Mouse (Mus musculus): ENCODE results near the gene L3mbtl4. TPM values are rescaled to one million over a fixed set of nuclear protein-coding genes. Genes with fewer than 3 reads are reported as not detected.

Gene L3mbtl4
- polyA plus RNA-seq (2015; fragmentation: Nextera tagmentation; extraction: Ambion mirVana) = 0.46 and 1.3 TPM in 2 replicates

DNA sequence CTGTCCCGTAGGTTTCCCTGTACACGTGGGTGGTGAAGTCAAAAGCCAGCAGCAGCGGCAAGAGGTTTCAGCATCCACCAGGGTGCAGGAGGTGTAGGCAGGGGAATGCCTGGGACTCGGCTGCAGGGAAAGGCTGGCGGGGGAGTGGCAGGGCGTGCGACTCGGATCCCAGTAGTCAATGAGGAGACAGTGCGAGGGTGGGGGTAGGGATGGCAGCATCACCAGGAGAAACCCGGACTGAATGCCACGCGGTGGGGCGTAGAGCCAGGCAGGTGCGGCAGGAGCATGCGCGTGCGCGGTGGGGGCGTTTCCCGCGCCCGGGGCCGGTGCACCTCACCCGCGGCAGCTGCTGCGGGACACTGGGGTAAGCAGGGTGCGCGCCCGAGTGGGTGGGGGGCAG is at the start of gene L3mbtl4:
Gene L3mbtl4 (plus strand): TSS at position 271 of the 400 bp plus-strand sequence.
- Histone ChIP-seq H3K9me3 (replicated peaks) (no peaks in the 10 kb centered on the region), H3K27me3 (peaks cover 29% of the 10 kb centered on the region), H3K9ac (peak within 1 kb of the TSS; percentile 39; the same call in 1 of the 2 replicates), H3K36me3 (no peaks in the 10 kb centered on the region), H3K4me1 (peaks cover 10% of the 10 kb centered on the region), H3K4me3 (replicated peaks) (peak within 1 kb of the TSS; percentile 51), H3K4me2 (peak within 1 kb of the TSS; percentile 97), H3K27ac (no peak within 1 kb of the TSS)
- ATAC-seq (replicated peaks; ENCODE audit: low FRiP score) = peak; percentile 89
- WGBS = under 1% methylated on average over 29 of the region's 29 CpGs

GRCm38 (mm10) chr17:68230484-68230883 is 43.1 kb upstream of the L3mbtl4 start:
- 46% methylated on average over 4 of the region's 4 CpGs for WGBS
- Histone ChIP-seq H3K27me3 (no peaks in the 10 kb centered on the region), H3K4me2 (no peak overlapping the region), H3K36me3 (no peaks in the 10 kb centered on the region), H3K9me3 (replicated peaks) (no peaks in the 10 kb centered on the region), H3K27ac (no peak overlapping the region), H3K4me1 (no peaks in the 10 kb centered on the region), H3K9ac (no peak overlapping the region), H3K4me3 (replicated peaks) (no peak overlapping the region)
- ATAC-seq (replicated peaks; ENCODE audit: low FRiP score) = no peak

GRCm38 (mm10) chr17:68235380-68235779 is 38.2 kb upstream of the L3mbtl4 start:
- no peaks in the 10 kb centered on the region for H3K36me3 ChIP-seq
- H3K4me2 ChIP-seq = no peak overlapping the region
- H3K27me3 ChIP-seq = no peaks in the 10 kb centered on the region
- 88% methylated on average over 4 of the region's 4 CpGs for WGBS
- H3K9me3 ChIP-seq (replicated peaks) = no peaks in the 10 kb centered on the region
- H3K9ac ChIP-seq = no peak overlapping the region
- no peak for ATAC-seq (replicated peaks; ENCODE audit: low FRiP score)
- no peak overlapping the region for H3K27ac ChIP-seq
- no peak overlapping the region for H3K4me3 ChIP-seq (replicated peaks)
- no peaks in the 10 kb centered on the region for H3K4me1 ChIP-seq

DNA sequence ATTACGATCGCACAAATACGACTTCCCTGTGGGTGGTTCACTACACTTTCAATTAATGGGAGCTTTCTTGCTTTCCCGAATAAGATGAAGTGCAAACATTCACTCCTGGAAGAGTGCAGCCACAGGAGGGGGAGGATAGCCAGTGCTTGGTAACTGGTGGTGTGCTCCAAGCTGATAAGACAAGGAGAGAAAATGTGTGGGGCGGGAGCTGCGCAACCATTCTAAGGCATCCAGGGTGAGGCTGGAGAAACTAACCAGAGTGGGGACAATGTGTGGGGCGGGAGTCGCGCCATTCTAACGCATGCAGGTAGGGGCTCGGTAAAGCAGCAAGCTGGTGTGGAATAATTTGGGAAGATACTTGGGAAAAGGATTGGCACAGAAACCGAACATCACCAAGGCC is 36.6 kb upstream of the L3mbtl4 start:
- Histone ChIP-seq H3K36me3 (no peaks in the 10 kb centered on the region), H3K4me3 (replicated peaks) (no peak overlapping the region), H3K4me1 (no peaks in the 10 kb centered on the region), H3K27me3 (no peaks in the 10 kb centered on the region), H3K9me3 (replicated peaks) (no peaks in the 10 kb centered on the region), H3K9ac (no peak overlapping the region), H3K4me2 (no peak overlapping the region), H3K27ac (no peak overlapping the region)
- no peak for ATAC-seq (replicated peaks; ENCODE audit: low FRiP score)
- WGBS = 81% methylated on average over 12 of the region's 12 CpGs

DNA sequence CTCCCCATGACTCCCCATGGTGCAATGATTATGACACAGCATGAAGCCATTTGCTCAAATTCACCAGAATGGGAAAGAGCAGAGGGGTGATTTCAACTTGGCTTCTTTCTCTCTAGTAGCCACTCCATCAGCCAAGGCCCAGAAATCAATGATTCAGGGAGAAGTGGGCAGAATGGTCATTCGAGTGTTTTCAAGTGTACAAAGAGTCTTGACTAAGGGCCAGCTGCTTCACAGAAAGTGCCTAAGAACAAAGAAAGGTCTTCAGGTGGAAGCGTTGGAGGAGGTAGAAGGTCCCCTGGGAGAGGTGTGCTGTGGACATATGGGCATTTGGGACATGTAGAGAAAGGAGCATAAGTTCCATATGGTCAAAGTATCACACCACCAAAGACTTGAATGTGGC is 33.4 kb upstream of the L3mbtl4 start:
- no peaks in the 10 kb centered on the region for H3K27me3 ChIP-seq
- ATAC-seq (replicated peaks; ENCODE audit: low FRiP score) = no peak
- H3K36me3 ChIP-seq = no peaks in the 10 kb centered on the region
- no peak overlapping the region for H3K27ac ChIP-seq
- 0 out of 2 replicates have a peak, but pooled peaks cover 2% of the 10 kb centered on the region for H3K4me1 ChIP-seq
- no peak overlapping the region for H3K4me3 ChIP-seq (replicated peaks)
- WGBS = 81% methylated on average over 2 of the region's 2 CpGs
- no peaks in the 10 kb centered on the region for H3K9me3 ChIP-seq (replicated peaks)
- H3K4me2 ChIP-seq = no peak overlapping the region
- H3K9ac ChIP-seq = no peak overlapping the region

DNA sequence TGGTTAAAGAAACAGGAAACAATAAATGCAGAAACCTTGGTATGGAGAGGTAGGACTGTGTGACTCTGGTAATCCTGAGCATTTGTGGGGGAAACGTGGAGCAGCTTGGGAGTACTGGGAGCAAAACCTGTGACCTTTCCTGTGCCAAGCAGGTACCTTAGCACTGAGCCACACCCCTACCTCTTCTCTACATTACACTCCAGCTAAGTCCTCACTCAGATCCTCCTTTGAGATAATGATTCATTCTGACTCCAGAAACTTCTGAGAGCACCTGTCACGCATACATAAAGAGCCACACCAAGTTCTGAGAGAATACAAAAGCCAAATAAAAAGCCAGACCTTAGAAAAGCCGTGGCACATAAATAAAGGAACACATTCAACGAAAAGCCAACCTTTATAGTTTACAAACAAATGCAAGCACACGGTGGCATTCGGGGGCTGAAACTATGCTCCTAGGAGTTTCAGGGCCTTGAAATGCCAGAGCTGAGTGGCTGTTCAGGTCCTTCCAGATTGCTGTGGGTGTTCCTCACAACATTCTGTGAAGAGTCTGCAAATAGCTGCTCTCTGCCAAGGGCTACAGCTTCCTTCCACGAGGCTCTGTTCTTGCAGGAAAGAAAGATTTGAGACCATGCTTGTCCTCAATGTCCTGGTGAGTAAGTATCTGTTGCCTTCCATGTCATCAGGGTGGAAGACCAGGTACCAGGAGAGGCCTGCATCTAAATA is 8.6 kb upstream of the L3mbtl4 start:
- Histone ChIP-seq H3K9me3 (replicated peaks) (no peaks in the 10 kb centered on the region), H3K4me1 (no peaks in the 10 kb centered on the region), H3K4me3 (replicated peaks) (no peak overlapping the region), H3K9ac (no peak overlapping the region), H3K4me2 (no peak overlapping the region), H3K36me3 (no peaks in the 10 kb centered on the region), H3K27me3 (peaks cover 4% of the 10 kb centered on the region; the same call in 1 of the 2 replicates), H3K27ac (no peak overlapping the region)
- no peak for ATAC-seq (replicated peaks; ENCODE audit: low FRiP score)
- 59% methylated on average over 7 of the region's 7 CpGs for WGBS

DNA sequence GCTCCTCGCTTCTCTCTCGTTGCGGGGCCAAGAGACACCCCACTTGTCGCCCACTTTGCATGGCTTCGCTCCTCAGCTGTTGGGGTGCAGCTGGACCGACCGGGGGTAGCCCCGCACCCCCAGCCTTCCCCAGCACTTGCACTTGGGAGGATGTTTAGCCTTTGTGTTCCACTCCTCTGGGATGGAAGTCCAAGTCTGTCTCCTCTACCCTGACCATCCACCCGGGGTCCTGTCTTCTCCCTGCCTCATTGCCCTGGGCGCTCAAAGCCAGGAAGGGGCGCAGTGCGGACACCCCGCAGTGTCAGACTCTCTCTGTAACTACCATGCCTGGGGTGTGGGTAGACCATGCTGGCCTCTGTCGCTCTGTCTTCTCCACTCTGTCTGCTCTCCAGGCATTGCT is 357 bp downstream of the L3mbtl4 start:
- Histone ChIP-seq H3K9ac (peak overlapping the region; percentile 39; the same call in 1 of the 2 replicates), H3K27me3 (peaks cover 29% of the 10 kb centered on the region), H3K27ac (no peak overlapping the region), H3K36me3 (no peaks in the 10 kb centered on the region), H3K4me3 (replicated peaks) (peak overlapping the region; percentile 51), H3K9me3 (replicated peaks) (no peaks in the 10 kb centered on the region), H3K4me1 (peaks cover 10% of the 10 kb centered on the region), H3K4me2 (peak overlapping the region; percentile 97)
- peak; percentile 53 for ATAC-seq (replicated peaks; ENCODE audit: low FRiP score)
- 12% methylated on average over 14 of the region's 14 CpGs for WGBS

GRCm38 (mm10) chr17:68275138-68275537 is 1.5 kb downstream of the L3mbtl4 start:
- no peak for ATAC-seq (replicated peaks; ENCODE audit: low FRiP score)
- H3K27me3 ChIP-seq = peaks cover 24% of the 10 kb centered on the region
- WGBS = 84% methylated on average over 2 of the region's 2 CpGs
- H3K4me3 ChIP-seq (replicated peaks) = no peak overlapping the region
- no peak overlapping the region for H3K27ac ChIP-seq
- H3K36me3 ChIP-seq = no peaks in the 10 kb centered on the region
- H3K9me3 ChIP-seq (replicated peaks) = no peaks in the 10 kb centered on the region
- peaks cover 10% of the 10 kb centered on the region for H3K4me1 ChIP-seq
- no peak overlapping the region for H3K9ac ChIP-seq
- no peak overlapping the region for H3K4me2 ChIP-seq

GRCm38 (mm10) chr17:68280915-68281314 is 7.3 kb downstream of the L3mbtl4 start:
- ATAC-seq (replicated peaks; ENCODE audit: low FRiP score) = no peak
- no peaks in the 10 kb centered on the region for H3K9me3 ChIP-seq (replicated peaks)
- H3K4me2 ChIP-seq = no peak overlapping the region
- H3K4me1 ChIP-seq = peaks cover 4% of the 10 kb centered on the region
- H3K27ac ChIP-seq = no peak overlapping the region
- 74% methylated on average over 2 of the region's 2 CpGs for WGBS
- no peak overlapping the region for H3K4me3 ChIP-seq (replicated peaks)
- no peaks in the 10 kb centered on the region for H3K36me3 ChIP-seq
- no peaks in the 10 kb centered on the region for H3K27me3 ChIP-seq
- no peak overlapping the region for H3K9ac ChIP-seq

DNA sequence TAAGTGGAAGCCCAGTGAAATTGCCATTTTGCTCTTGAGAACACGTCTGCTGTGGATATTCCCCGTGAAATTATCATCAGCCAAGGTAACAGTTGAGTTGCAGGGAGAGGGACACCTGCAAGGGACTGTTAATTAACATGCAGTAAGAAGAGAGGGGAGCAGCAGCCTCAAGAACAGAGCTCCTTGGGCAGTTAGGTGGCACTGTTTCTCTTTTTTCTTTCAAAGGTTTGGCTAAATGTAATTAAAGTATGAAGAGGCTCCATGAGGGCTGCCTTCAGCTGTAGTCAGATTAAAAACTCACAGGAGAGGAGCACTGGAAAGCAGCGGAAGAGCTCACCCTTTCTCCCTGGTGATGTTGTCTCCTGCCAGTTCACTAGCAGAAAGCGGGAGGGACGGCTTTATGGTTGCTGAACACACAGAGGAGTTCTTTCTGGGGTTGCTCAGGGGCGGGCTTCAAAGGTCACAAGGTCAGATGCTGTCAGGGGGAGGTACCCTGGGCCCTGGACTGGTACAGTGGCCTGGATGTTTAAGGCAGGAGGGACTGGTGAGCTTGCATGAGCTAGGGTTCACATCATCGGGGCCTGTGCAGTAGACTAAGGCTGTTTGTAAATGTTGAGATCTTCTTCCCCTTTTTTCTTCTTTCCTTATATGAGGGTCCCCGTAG is 11.7 kb downstream of the L3mbtl4 start:
- Histone ChIP-seq H3K9ac (no peak overlapping the region), H3K9me3 (replicated peaks) (no peaks in the 10 kb centered on the region), H3K27ac (no peak overlapping the region), H3K27me3 (no peaks in the 10 kb centered on the region), H3K36me3 (no peaks in the 10 kb centered on the region), H3K4me2 (no peak overlapping the region), H3K4me1 (peaks cover 4% of the 10 kb centered on the region), H3K4me3 (replicated peaks) (no peak overlapping the region)
- peak; percentile 64; the same call in 1 of the 2 replicates for ATAC-seq (replicated peaks; ENCODE audit: low FRiP score)
- 32% methylated on average over 8 of the region's 8 CpGs for WGBS

DNA sequence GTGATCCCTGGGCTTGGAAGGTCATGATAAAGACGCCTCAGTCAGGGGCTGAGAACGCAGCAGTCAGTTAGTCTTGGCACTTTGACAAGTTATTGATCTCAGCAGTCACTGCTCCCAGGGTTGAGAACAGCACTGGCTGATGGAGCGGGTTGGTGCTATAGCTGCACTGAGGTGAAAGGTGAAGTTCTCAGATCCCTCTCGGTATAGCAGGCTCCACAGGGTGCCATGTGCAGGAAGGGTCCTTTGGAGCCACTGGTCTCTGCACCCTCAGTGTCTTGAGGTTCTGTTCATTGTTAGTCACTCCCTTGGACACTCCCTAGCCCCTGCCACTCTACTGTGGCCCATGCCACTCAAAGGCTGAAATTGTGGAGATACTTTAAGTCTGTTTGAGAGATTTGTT is 14.5 kb downstream of the L3mbtl4 start:
- H3K4me1 ChIP-seq = peaks cover 4% of the 10 kb centered on the region
- no peak for ATAC-seq (replicated peaks; ENCODE audit: low FRiP score)
- WGBS = 87% methylated on average over 4 of the region's 4 CpGs
- H3K9me3 ChIP-seq (replicated peaks) = no peaks in the 10 kb centered on the region
- no peak overlapping the region for H3K4me2 ChIP-seq
- H3K36me3 ChIP-seq = no peaks in the 10 kb centered on the region
- no peaks in the 10 kb centered on the region for H3K27me3 ChIP-seq
- no peak overlapping the region for H3K4me3 ChIP-seq (replicated peaks)
- H3K27ac ChIP-seq = no peak overlapping the region
- no peak overlapping the region for H3K9ac ChIP-seq

- no peak overlapping the region for H3K27ac ChIP-seq
- H3K9me3 ChIP-seq (replicated peaks) = no peaks in the 10 kb centered on the region
- H3K27me3 ChIP-seq = no peaks in the 10 kb centered on the region
- no peaks in the 10 kb centered on the region for H3K36me3 ChIP-seq
- WGBS = 75% methylated on average over 8 of the region's 8 CpGs
- H3K4me3 ChIP-seq (replicated peaks) = no peak overlapping the region
- no peak overlapping the region for H3K9ac ChIP-seq
- no peak overlapping the region for H3K4me2 ChIP-seq
- no peak for ATAC-seq (replicated peaks; ENCODE audit: low FRiP score)
- peaks cover 4% of the 10 kb centered on the region for H3K4me1 ChIP-seq
Observed at GRCm38 (mm10) chr17:68288699-68289098, 15.1 kb downstream of the L3mbtl4 start.
